Mouse (Mus musculus) liver, adult (tissue): ENCODE measurements around the gene Cds1.

ENCODE experiments used
- GATA4 ChIP-seq: IDR thresholded peaks from 2 replicates; pipeline ENCODE4 v1.6.1; 2014; ENCODE audit warnings: mild to moderate bottlenecking, low read length; ENCODE audit not compliant: insufficient replicate concordance

Gene Cds1

DNA sequence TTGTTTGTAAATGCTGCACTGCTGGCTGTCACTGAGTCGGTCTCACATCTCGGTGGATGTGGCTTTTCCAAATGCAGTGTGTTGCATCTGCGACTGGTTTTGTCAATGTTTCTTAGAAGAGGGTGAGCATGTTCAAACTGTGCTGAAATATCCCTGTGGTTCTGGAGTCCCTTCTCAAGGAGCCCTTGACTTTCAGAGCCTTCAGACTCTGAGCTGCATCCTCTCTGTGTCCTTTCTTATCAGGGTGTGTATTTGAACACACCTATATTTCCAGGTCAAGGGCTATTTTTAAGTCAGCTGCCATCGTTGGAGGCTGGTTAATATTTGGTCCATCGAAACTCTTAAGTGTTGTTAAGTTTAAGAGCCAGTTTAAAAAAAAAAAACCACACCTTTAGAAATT, 2.2 kb downstream of the Cds1 start:
- no peak for TF ChIP-seq GATA4

GRCm38 (mm10) chr5:101767486-101767885, 2.6 kb downstream of the Cds1 start:
- no peak for TF ChIP-seq GATA4

GRCm38 (mm10) chr5:101768558-101768957, 3.6 kb downstream of the Cds1 start:
- TF ChIP-seq GATA4: no peak

DNA sequence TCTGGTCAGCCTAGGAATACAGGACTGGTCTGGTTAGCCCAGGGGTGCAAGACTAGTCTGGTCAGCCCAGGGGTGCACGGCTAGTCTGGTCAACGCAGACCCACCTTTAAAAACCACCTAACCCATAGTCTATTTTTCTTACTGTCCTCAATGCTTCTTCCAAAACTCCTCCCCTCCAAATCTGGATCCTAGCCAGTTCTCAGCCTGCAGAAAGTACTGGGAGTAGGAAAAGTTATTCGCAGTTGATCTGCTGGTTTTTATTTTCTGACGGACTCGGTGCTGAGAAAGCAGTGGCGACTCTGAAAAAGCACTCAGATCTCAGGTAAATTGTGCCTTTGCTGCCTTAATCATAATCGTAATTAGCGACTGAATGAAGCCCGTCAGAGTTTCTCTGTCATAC, 7.7 kb downstream of the Cds1 start:
- no peak for TF ChIP-seq GATA4

GRCm38 (mm10) chr5:101775262-101775661, 10.3 kb downstream of the Cds1 start:
- no peak for TF ChIP-seq GATA4

- TF ChIP-seq GATA4: no peak
These were observed 11.6 kb downstream of the Cds1 start for GRCm38 (mm10) chr5:101776528-101776927.

GRCm38 (mm10) chr5:101779376-101779863, 14.5 kb downstream of the Cds1 start:
- no peak for TF ChIP-seq GATA4

DNA sequence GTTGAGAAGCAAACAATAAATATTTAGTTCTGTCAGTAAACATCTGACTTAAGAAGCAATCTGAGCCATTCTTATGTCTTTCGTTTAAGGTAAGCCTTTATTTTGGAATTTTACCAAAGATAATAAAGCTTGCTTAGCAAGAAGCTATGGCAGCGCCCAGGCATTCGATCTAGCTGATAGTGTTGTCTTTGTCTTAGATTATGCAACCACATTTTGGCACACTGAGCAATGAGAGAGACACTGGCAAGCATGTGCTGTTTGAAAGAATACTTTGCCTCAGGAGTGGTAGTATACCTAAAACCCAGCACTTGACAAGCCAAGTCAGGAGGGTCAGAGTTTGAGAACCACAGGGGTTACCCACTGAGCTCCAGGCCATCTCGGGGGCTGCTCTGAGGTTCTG, 16.0 kb downstream of the Cds1 start:
- TF ChIP-seq GATA4: no peak

DNA sequence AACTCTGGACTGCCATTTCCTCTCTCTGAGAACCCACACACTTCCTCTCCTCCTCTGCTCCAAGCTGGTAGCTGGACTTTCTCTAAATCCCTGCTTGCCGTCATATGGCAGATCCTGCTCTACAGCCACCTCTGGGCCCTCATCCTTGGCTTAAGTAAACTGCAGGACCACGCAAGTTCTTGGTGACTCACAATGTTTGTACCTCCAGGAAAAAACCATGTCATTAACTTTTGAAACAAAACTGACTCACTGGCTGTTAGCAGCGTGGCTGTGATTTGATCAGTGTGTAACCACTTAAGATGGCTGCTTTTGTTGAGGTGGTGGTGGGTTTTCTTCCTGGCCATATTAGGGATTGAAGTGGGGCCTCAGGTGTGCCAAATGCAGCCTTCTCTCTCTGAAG, 19.4 kb downstream of the Cds1 start:
- TF ChIP-seq GATA4: no peak

DNA sequence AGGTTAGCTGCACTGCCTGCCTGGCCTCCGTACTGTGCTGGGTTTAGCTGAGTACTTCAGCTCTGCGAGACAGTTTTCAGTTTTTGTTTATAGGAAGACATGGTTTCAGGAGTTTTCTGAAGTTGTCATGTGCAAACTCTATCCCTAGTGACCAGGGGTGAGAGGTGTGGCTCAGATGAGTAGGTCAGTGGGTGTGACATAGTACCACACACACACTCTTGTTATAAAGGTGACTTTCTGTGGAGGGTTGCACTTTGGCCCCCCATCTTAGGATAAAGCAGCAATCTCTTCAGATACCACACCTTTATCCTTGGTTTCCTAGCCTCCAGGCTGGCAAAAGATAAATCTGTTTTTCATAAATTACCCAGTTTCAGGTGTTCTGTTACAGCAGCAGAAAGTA, 19.9 kb downstream of the Cds1 start:
- TF ChIP-seq GATA4: no peak

GRCm38 (mm10) chr5:101785921-101786614, 21.1 kb downstream of the Cds1 start:
- no peak for TF ChIP-seq GATA4

- no peak for TF ChIP-seq GATA4
These were observed 24.8 kb downstream of the Cds1 start for GRCm38 (mm10) chr5:101789770-101790169.

GRCm38 (mm10) chr5:101790560-101790959, 25.6 kb downstream of the Cds1 start:
- no peak for TF ChIP-seq GATA4

GRCm38 (mm10) chr5:101792665-101793064, 27.7 kb downstream of the Cds1 start:
- no peak for TF ChIP-seq GATA4

- TF ChIP-seq GATA4: no peak
These were observed 37.0 kb downstream of the Cds1 start for GRCm38 (mm10) chr5:101801891-101802290.

- no peak for TF ChIP-seq GATA4
These were observed 37.6 kb downstream of the Cds1 start for GRCm38 (mm10) chr5:101802358-101803022.
